Mouse (Mus musculus) C2C12 (cell line): ENCODE data around the gene Stxbp4. TPM values are rescaled to one million over a fixed set of nuclear protein-coding genes. Genes with fewer than 3 reads are reported as not detected.

ENCODE experiments used
- H3K27me3 ChIP-seq: one replicate; pipeline ENCODE4 v1.6.1; 2011; ENCODE audit not compliant: control insufficient read depth, insufficient read depth, insufficient read length
- H3K36me3 ChIP-seq: one replicate; pipeline ENCODE4 v1.6.1; 2011; ENCODE audit not compliant: control insufficient read depth, insufficient read depth
- H3K4me3 ChIP-seq: one replicate; pipeline ENCODE4 v1.5.1; 2011; ENCODE audit warnings: mild to moderate bottlenecking, control low read depth; ENCODE audit not compliant: poor library complexity, insufficient read depth, severe bottlenecking
- H3K79me2 ChIP-seq: one replicate; pipeline ENCODE4 v1.6.1; 2011; ENCODE audit not compliant: control insufficient read depth, insufficient read depth
- H3K79me3 ChIP-seq: one replicate; pipeline ENCODE4 v1.6.1; 2011; ENCODE audit warnings: low read depth, control low read depth
- H3ac ChIP-seq: one replicate; pipeline ENCODE3; 2011; ENCODE audit warnings: low read depth; ENCODE audit not compliant: control insufficient read depth, insufficient read length
- CEBPB ChIP-seq: IDR thresholded peaks from one replicate; pipeline ENCODE4 v1.6.1; 2011; ENCODE audit warnings: low read depth, mild to moderate bottlenecking, control low read depth, moderate library complexity
- CTCF ChIP-seq: IDR thresholded peaks from one replicate; pipeline ENCODE4 v1.5.1; 2011; ENCODE audit not compliant: control insufficient read depth, insufficient read depth, insufficient read length
- FOSL1 ChIP-seq: IDR thresholded peaks from one replicate; pipeline ENCODE4 v1.8.0; 2011; ENCODE audit warnings: mild to moderate bottlenecking, low read length; ENCODE audit not compliant: poor library complexity, insufficient read depth, severe bottlenecking
- MAX ChIP-seq: IDR thresholded peaks from one replicate; pipeline ENCODE4 v1.6.1; 2011; ENCODE audit warnings: mild to moderate bottlenecking, control low read depth
- MYOD1 ChIP-seq: IDR thresholded peaks from one replicate; pipeline ENCODE4 v1.6.1; 2011; ENCODE audit warnings: low read depth; ENCODE audit not compliant: control insufficient read depth, insufficient read length
- MYOG ChIP-seq: IDR thresholded peaks from one replicate; pipeline ENCODE4 v1.6.1; 2011; ENCODE audit not compliant: control insufficient read depth, insufficient read length; ENCODE audit errors: extremely low read depth
- USF1 ChIP-seq: IDR thresholded peaks from one replicate; pipeline ENCODE4 v1.6.1; 2011; ENCODE audit warnings: low read depth, mild to moderate bottlenecking, control low read depth, moderate library complexity
- polyA plus RNA-seq: library from polyadenylated mRNA; unstranded; fragments of >200 nt; fragmentation: generic; extraction: Trizol; gene quantifications from one replicate; pipeline ENCODE4 v1.2.1, GENCODE M21; 2012; ENCODE audit warnings: missing spikeins

Gene Stxbp4
- polyA plus RNA-seq, 1 experiment = 3.7 TPM

DNA sequence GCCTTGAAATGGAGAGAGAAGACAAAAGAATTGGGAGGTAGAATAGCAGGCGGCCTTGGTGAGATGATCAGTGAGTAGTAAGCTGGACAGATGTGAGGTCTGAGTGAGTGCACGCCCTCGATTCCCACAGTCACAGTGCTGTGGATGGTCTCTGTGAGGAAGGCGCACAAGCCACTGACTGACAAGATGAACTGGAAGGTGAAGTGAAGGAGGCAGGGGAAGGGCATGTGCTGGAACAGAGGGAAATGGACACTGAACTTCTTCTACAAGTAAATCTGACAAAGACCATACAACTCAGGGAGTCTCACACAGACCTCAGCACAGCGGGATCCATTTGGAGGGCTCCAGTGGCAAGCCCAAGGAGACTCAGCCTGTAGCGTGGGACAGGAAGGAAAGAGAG, 138.0 kb downstream of the Stxbp4 start:
- Histone ChIP-seq H3K36me3 (no peaks in the 10 kb centered on the region), H3K79me2 (no peaks in the 10 kb centered on the region), H3ac (no peak overlapping the region), H3K4me3 (no peak overlapping the region), H3K27me3 (no peaks in the 10 kb centered on the region), H3K79me3 (no peaks in the 10 kb centered on the region)
- TF ChIP-seq MYOD1 (no peak), MYOG (no peak), CEBPB (no peak), MAX (no peak), CTCF (no peak), USF1 (no peak), FOSL1 (no peak)

DNA sequence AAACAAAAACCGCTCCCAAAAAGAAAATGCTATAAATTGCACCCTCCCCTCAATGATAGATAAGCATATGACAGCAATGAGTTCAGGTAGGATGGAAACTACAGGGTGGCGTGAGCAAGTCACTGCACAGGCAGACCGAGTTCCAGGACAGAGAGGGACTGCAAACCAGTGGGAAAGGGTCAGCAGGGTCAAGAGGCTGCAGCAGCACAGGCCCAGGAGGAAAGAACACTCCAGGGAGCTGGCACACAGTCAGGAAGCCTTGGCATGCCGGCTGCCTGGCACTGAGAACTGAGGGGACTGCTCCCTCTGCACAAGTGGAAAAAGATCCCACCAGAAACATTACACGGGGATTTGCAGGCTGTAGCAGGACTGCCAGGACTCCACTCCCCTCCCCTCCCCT, 139.4 kb downstream of the Stxbp4 start:
- no peak overlapping the region for H3K4me3 ChIP-seq
- no peaks in the 10 kb centered on the region for H3K27me3 ChIP-seq
- H3ac ChIP-seq = no peak overlapping the region
- H3K36me3 ChIP-seq = no peaks in the 10 kb centered on the region
- TF ChIP-seq CTCF (no peak), CEBPB (no peak), MYOD1 (no peak), MYOG (no peak), FOSL1 (no peak), USF1 (no peak), MAX (no peak)
- no peaks in the 10 kb centered on the region for H3K79me3 ChIP-seq
- H3K79me2 ChIP-seq = no peaks in the 10 kb centered on the region

DNA sequence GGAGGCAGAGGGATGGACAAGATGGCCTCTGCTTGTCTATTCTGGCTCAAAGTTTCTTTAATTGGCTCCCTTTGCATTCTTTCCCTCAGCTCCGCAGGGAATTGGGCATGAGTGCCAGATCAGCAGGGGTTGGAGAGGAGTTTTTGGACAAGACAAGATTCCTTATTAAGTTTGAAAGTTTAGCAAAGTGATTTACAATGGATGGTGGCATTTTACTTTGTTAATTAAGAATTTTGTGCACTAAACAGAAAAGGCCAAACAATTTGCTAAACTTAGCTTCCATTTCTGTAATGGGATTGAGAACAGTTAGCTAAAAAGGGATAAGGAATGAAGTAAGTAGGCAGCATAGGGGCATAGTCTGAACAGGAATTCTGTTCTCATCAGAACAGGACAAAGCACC, 142.9 kb downstream of the Stxbp4 start:
- Histone ChIP-seq H3ac (no peak overlapping the region), H3K36me3 (no peaks in the 10 kb centered on the region), H3K4me3 (no peak overlapping the region), H3K79me2 (no peaks in the 10 kb centered on the region), H3K79me3 (no peaks in the 10 kb centered on the region), H3K27me3 (no peaks in the 10 kb centered on the region)
- TF ChIP-seq CEBPB (no peak), MYOD1 (no peak), MAX (no peak), USF1 (no peak), FOSL1 (no peak), CTCF (no peak), MYOG (no peak)

DNA sequence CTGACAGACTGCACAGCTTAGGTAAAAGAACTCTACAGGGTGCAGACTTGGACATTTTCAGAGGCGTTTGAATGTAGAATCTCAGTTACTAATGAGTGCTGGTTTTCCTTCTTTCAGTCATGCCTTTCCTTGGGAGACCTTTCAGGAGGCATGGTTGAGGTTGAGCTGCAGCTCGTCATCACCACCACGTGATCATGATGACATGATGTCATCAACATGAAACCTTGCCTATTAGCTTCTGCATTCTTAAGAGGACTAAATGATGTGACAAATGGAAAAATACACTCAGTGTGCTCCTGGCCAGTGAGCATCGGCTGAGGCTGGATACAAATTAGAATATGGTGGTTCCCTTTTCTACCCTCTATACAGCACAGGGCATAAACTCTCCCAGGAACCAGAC, 145.4 kb downstream of the Stxbp4 start:
- Histone ChIP-seq H3K27me3 (no peaks in the 10 kb centered on the region), H3K36me3 (no peaks in the 10 kb centered on the region), H3ac (no peak overlapping the region), H3K4me3 (no peak overlapping the region), H3K79me3 (no peaks in the 10 kb centered on the region), H3K79me2 (no peaks in the 10 kb centered on the region)
- TF ChIP-seq USF1 = no peak
- no peak for TF ChIP-seq MYOD1
- no peak for TF ChIP-seq CTCF
- no peak for TF ChIP-seq MYOG
- TF ChIP-seq CEBPB = no peak

DNA sequence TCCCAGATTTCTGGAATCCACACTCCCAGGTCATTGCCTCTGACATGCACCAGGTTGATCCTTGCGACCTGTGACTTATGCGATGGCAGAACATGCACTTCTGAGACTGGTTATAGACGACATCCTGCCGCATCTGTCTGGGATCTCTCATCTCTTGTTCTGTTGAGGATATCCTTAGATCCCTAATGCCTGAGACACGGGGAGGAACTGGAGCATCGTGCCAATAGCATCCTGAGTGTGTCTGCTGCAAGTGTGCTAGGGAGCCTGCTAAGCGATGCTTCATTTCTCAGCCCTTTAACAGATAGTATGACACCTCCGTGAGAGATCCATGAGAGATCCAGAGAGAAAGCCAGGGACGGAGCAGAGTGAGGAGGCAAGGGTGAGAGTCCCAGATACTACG, 148.7 kb downstream of the Stxbp4 start:
- H3K79me2 ChIP-seq = no peaks in the 10 kb centered on the region
- H3ac ChIP-seq = no peak overlapping the region
- no peaks in the 10 kb centered on the region for H3K36me3 ChIP-seq
- no peak overlapping the region for H3K4me3 ChIP-seq
- TF ChIP-seq MAX (no peak), CEBPB (no peak), MYOG (no peak), FOSL1 (no peak), CTCF (no peak), MYOD1 (no peak), USF1 (no peak)
- no peaks in the 10 kb centered on the region for H3K27me3 ChIP-seq
- no peaks in the 10 kb centered on the region for H3K79me3 ChIP-seq

DNA sequence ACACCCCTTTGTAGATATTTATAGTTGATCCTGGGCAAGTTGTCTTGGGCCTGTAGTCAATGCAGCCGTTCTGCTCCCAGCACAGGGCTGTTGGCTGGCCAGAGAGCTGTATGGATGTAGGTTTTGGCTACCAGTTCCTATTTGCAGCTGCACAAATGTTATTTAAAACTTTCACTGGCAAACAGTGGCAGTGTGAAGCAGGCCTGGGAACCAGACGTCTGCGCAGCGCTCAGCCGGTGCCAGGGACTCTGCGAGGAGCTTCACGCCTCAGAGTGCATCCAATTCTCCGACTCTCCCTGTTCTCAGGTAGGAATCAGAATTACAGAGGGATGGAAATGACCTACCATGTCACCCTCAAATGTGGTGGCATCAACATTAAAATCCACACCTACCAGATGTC, 150.2 kb downstream of the Stxbp4 start:
- H3K36me3 ChIP-seq = no peaks in the 10 kb centered on the region
- H3K79me2 ChIP-seq = no peaks in the 10 kb centered on the region
- H3K27me3 ChIP-seq = no peaks in the 10 kb centered on the region
- H3K79me3 ChIP-seq = no peaks in the 10 kb centered on the region
- H3K4me3 ChIP-seq = no peak overlapping the region
- no peak overlapping the region for H3ac ChIP-seq
- no peak for TF ChIP-seq CEBPB
- TF ChIP-seq FOSL1 = no peak
- TF ChIP-seq USF1 = no peak
- no peak for TF ChIP-seq MYOD1
- TF ChIP-seq CTCF = no peak
- no peak for TF ChIP-seq MAX
- no peak for TF ChIP-seq MYOG
